Mouse (Mus musculus) T-helper 17 cell (primary cell): ENCODE results near the gene Rap1b.

Experiments used
- in situ Hi-C, 2 experiments: fragments of 300-600 bp; cut with MboI, MseI; formaldehyde crosslinking; loops; 1 replicate in 1 of 2; 2 replicates in 1 of 2; pipeline ENCODE4 v1.15.1; 2025; ENCODE audit warnings: high pct_unique_total_duplicates in 2 of 2

Gene Rap1b

DNA sequence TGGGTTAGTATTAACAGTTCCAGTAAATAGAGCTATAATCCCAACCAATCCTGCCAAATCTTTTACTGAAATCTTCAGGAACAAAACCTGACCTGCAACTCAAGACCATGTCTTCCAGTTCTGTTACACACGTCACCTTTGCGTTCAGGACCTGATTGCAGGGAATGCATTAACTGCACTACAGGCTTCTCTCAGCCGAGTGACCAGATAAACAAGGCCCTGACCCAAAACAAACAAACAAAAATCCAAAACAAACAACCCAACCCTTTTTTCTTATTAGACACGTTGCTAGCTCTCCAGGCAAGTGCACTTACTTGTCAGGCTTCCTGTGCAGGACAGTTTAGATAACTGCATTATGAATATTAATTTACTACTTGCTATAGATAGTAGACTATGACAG lies 17.3 kb downstream of the Rap1b start:
- in situ Hi-C loops, result loop anchor here in 1 of 2 experiments (25.0 kb wide), 1 partner anchor 891 kb away; no protein-coding TSS in a partner anchor

DNA sequence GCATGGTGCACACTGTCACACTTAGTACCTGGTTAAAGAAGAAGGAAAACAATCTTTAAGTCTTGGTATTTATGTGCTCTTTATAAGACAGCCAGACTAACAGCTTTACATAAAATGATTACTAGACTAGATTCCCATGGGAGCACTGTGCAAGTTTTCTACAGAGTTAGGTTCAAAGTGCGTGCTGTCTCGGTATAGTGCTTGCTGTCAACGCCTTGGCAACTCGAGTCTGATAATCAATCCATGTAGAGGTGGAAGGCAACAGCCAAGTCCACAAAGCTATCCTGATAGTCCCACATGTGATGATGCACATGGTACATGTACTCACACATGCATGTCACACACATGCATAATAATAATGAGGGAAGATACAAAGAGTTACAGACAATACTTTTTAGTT lies 21.2 kb downstream of the Rap1b start:
- in situ Hi-C loops, result loop anchor here in 1 of 2 experiments (25.0 kb wide), 1 partner anchor 887 kb away; no protein-coding TSS in a partner anchor

- in situ Hi-C loops, result no loop called here
Observed at GRCm38 (mm10) chr10:117824139-117824538, 21.7 kb downstream of the Rap1b start.

- in situ Hi-C loops, result no loop called here
Observed at GRCm38 (mm10) chr10:117823321-117823720, 22.5 kb downstream of the Rap1b start.

DNA sequence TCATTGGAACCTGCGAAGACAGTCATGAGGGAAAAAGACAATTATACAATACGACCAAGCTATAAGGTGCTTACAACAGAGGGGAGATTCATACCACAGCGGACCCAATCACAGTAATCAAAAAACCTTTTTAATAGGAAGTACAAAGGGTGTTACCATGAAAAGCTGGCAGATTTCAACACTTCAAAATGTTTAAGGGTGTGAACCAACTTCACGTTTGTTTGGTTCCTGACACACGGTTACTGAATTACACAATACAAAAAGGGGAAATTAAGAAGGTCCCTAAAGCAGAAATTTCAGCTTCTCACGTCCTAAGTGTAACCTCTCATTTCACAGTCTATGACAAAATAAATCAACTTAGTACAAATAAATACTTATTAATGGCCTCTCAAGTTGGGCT lies 27.2 kb downstream of the Rap1b start:
- in situ Hi-C loops, result no loop called here

DNA sequence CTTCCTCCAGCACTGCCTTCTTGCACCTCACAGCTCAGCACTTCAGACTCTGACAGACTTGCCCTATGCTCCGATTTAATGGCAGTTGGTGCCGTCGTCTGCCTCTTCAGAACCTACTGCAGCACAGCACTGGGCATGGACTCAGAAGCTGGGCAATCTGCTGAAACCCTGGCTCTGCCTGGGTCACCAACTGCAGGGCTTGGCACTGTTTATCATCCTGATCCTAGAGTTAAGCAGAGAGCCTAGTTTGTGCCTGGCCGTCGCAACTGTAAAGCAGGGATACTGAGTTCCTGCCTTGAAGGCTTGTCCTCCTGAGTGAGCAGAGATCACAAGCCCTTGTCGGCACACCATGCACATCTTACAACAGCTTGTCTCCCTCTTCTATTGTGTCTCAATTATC lies 29.1 kb downstream of the Rap1b start:
- in situ Hi-C loops, result no loop called here

GRCm38 (mm10) chr10:117812501-117812900 lies 33.3 kb downstream of the Rap1b start:
- in situ Hi-C loops, result no loop called here

- in situ Hi-C loops, result no loop called here
Observed at GRCm38 (mm10) chr10:117811555-117811954, 34.3 kb downstream of the Rap1b start.

GRCm38 (mm10) chr10:117810506-117810905 lies 35.3 kb downstream of the Rap1b start:
- in situ Hi-C loops, result no loop called here

- in situ Hi-C loops, result no loop called here
Observed at GRCm38 (mm10) chr10:117808068-117808467, 37.8 kb downstream of the Rap1b start.

DNA sequence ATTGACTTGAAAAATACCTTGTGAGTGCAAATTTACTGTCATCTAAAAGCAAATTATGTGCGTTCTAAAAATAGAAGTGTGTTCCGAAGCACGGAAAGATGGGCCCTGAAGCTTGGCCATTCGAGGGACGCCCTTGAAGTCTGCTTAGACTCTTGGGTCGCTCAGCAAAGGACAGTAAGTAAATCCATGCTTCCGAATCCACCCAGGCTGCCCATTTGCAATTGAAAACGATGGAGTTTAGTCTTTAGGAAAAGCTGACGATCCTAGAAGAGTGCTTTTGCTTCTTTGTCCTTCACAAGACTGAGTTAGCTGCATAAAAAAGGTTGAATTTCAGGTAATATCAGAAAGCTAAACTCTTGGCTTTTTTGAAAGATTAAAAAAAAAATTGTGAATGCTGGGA lies 39.9 kb downstream of the Rap1b start:
- in situ Hi-C loops, result no loop called here

GRCm38 (mm10) chr10:117803870-117804850 lies 41.7 kb downstream of the Rap1b start:
- in situ Hi-C loops, result loop anchor here in 1 of 2 experiments (5.0 kb wide), 1 partner anchor 313 kb away; no protein-coding TSS in a partner anchor

- in situ Hi-C loops, result loop anchor here in 1 of 2 experiments (5.0 kb wide), 1 partner anchor 315 kb away; no protein-coding TSS in a partner anchor
Observed at GRCm38 (mm10) chr10:117801886-117802285, 43.9 kb downstream of the Rap1b start.

GRCm38 (mm10) chr10:117799806-117800205 lies 46.0 kb downstream of the Rap1b start:
- in situ Hi-C loops, result loop anchor here in 1 of 2 experiments (5.0 kb wide), 2 partner anchors 62 to 317 kb away; no protein-coding TSS in a partner anchor

GRCm38 (mm10) chr10:117798436-117799035 lies 47.3 kb downstream of the Rap1b start:
- in situ Hi-C loops, result loop anchor here in 1 of 2 experiments (5.0 kb wide), 1 partner anchor 64 kb away; no protein-coding TSS in a partner anchor

- in situ Hi-C loops, result loop anchor here in 1 of 2 experiments (5.0 kb wide), 1 partner anchor 65 kb away; no protein-coding TSS in a partner anchor
Observed at GRCm38 (mm10) chr10:117797684-117798083, 48.2 kb downstream of the Rap1b start.

- in situ Hi-C loops, result loop anchor here in 1 of 2 experiments (5.0 kb wide), 1 partner anchor 65 kb away; no protein-coding TSS in a partner anchor
Observed at GRCm38 (mm10) chr10:117797106-117797505, 48.7 kb downstream of the Rap1b start.

DNA sequence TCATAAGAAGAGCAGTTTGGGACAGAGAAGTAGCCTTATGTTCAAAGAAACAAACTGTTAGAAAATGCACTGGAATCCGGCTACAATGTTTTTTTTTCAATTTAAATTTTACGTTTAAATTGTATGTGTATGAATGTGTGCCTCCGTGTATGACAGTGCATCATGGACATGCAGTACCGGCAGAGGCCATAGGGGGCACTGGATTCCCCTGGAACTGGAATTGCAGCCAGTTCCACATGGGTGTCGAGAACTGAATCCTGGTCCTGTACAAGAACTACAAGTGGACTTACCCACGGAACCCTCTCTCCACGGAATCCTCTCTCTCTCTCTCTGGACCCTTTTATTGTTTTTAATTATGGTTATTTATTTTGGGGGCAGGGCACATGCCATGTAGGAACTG lies 49.7 kb downstream of the Rap1b start:
- in situ Hi-C loops, result loop anchor here in 1 of 2 experiments (5.0 kb wide), 1 partner anchor 66 kb away; no protein-coding TSS in a partner anchor

- in situ Hi-C loops, result loop anchor here in 1 of 2 experiments (5.0 kb wide), 1 partner anchor 67 kb away; no protein-coding TSS in a partner anchor
Observed at GRCm38 (mm10) chr10:117795206-117795605, 50.6 kb downstream of the Rap1b start.

DNA sequence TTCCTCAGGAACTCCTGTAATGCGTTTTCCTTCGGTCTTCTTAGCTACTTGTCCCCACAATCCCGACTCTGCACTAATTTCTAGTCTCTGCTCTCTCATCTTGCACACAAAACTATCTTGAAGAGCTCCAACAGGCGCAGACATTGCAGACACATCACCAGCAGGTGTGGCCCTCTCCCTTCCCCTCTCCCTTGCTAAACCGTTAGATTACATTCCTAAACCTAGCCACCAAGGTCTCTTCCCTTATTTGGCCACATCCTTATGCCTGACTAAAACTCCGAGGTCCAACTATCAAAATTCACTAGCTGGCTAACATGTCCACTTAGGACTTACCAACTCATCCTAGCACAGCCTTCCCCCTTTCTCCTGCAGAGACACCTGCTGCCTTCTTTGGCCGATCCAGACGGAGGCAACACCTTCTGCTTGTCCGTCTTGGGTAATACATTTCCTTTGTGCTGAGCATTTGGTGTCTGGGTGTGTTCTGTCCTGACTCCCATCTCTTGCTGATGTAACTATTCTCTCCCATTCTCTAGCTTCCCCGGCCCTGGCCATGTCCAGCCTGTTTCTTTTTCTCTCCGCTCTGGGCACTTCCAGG lies 52.3 kb downstream of the Rap1b start:
- in situ Hi-C loops, result no loop called here
